Mouse (Mus musculus): ENCODE results near the gene Fam102b. TPM values are rescaled to one million over a fixed set of nuclear protein-coding genes. Genes with fewer than 3 reads are reported as not detected.

Fam102b gene
- polyA plus RNA-seq, 1 experiment: 3.7 TPM

GRCm38 (mm10) chr3:108961226-108961625 lies 66.2 kb downstream of the Fam102b start:
- Histone ChIP-seq H3ac (ENCODE audit: control insufficient read depth, insufficient read length) (no peak overlapping the region), H3K27me3 (ENCODE audit: control insufficient read depth, insufficient read depth, insufficient read length) (no peaks in the 10 kb centered on the region), H3K79me2 (ENCODE audit: control insufficient read depth, insufficient read depth) (no peaks in the 10 kb centered on the region), H3K4me3 (no peak overlapping the region), H3K36me3 (ENCODE audit: control insufficient read depth, insufficient read depth) (no peaks in the 10 kb centered on the region), H3K4me2 (ENCODE audit: low read depth) (no peak overlapping the region)
- no peak for TF ChIP-seq MAX (IDR thresholded peaks at IDR 0.05; ENCODE audit: low read depth)
- TF ChIP-seq USF1 (IDR thresholded peaks at IDR 0.05; ENCODE audit: low read depth): no peak
- no peak for TF ChIP-seq POLR2AphosphoS2 (IDR thresholded peaks at IDR 0.05; ENCODE audit: insufficient read length, low read depth)
- TF ChIP-seq E2F4 (IDR thresholded peaks at IDR 0.05; ENCODE audit: insufficient read depth): no peak
- TF ChIP-seq MYOG (IDR thresholded peaks at IDR 0.05; ENCODE audit: control insufficient read depth in 1 of 3, insufficient read depth in 1 of 3, insufficient read length in 2 of 3, low read depth in 2 of 3): no peak
- no peak for TF ChIP-seq REST (IDR thresholded peaks at IDR 0.05; ENCODE audit: insufficient read depth, insufficient read length)
- no peak for TF ChIP-seq TCF12 (IDR thresholded peaks at IDR 0.05; ENCODE audit: insufficient read depth, poor library complexity, severe bottlenecking)
- TF ChIP-seq POLR2A (IDR thresholded peaks at IDR 0.05; ENCODE audit: insufficient read length, low read depth): no peak
- no peak for TF ChIP-seq CEBPB (IDR thresholded peaks at IDR 0.05; ENCODE audit: insufficient read depth, poor library complexity, severe bottlenecking)
- no peak for TF ChIP-seq TCF3 (IDR thresholded peaks at IDR 0.05; ENCODE audit: insufficient read length, low read depth)
- no peak for TF ChIP-seq SRF (IDR thresholded peaks at IDR 0.05; ENCODE audit: control insufficient read depth, insufficient read length, low read depth)
- TF ChIP-seq MYOD1 (IDR thresholded peaks at IDR 0.05; ENCODE audit: control insufficient read depth in 1 of 3, insufficient read length in 2 of 3, low read depth in 2 of 3): no peak

- H3K79me2 ChIP-seq (ENCODE audit: control insufficient read depth, insufficient read depth): no peaks in the 10 kb centered on the region
- TF ChIP-seq TCF3 (IDR thresholded peaks at IDR 0.05; ENCODE audit: insufficient read length, low read depth) (no peak), POLR2AphosphoS2 (IDR thresholded peaks at IDR 0.05; ENCODE audit: insufficient read length, low read depth) (no peak), E2F4 (IDR thresholded peaks at IDR 0.05; ENCODE audit: insufficient read depth) (no peak), SRF (IDR thresholded peaks at IDR 0.05; ENCODE audit: control insufficient read depth, insufficient read length, low read depth) (no peak), MYOG (IDR thresholded peaks at IDR 0.05; ENCODE audit: control insufficient read depth in 1 of 3, insufficient read depth in 1 of 3, insufficient read length in 2 of 3, low read depth in 2 of 3) (no peak), REST (IDR thresholded peaks at IDR 0.05; ENCODE audit: insufficient read depth, insufficient read length) (no peak), MAX (IDR thresholded peaks at IDR 0.05; ENCODE audit: low read depth) (no peak), USF1 (IDR thresholded peaks at IDR 0.05; ENCODE audit: low read depth) (no peak), CEBPB (IDR thresholded peaks at IDR 0.05; ENCODE audit: insufficient read depth, poor library complexity, severe bottlenecking) (no peak), TCF12 (IDR thresholded peaks at IDR 0.05; ENCODE audit: insufficient read depth, poor library complexity, severe bottlenecking) (no peak), MYOD1 (IDR thresholded peaks at IDR 0.05; ENCODE audit: control insufficient read depth in 1 of 3, insufficient read length in 2 of 3, low read depth in 2 of 3) (no peak), POLR2A (IDR thresholded peaks at IDR 0.05; ENCODE audit: insufficient read length, low read depth) (no peak)
- H3K36me3 ChIP-seq (ENCODE audit: control insufficient read depth, insufficient read depth): no peaks in the 10 kb centered on the region
- no peak overlapping the region for H3K4me3 ChIP-seq
- no peaks in the 10 kb centered on the region for H3K27me3 ChIP-seq (ENCODE audit: control insufficient read depth, insufficient read depth, insufficient read length)
- H3K4me2 ChIP-seq (ENCODE audit: low read depth): no peak overlapping the region
- no peak overlapping the region for H3ac ChIP-seq (ENCODE audit: control insufficient read depth, insufficient read length)
Observed at GRCm38 (mm10) chr3:108959680-108960295, 67.6 kb downstream of the Fam102b start.

- TF ChIP-seq REST (IDR thresholded peaks at IDR 0.05; ENCODE audit: insufficient read depth, insufficient read length) (no peak), POLR2A (IDR thresholded peaks at IDR 0.05; ENCODE audit: insufficient read length, low read depth) (no peak), TCF12 (IDR thresholded peaks at IDR 0.05; ENCODE audit: insufficient read depth, poor library complexity, severe bottlenecking) (no peak)
Observed at GRCm38 (mm10) chr3:108957976-108958375, 69.4 kb downstream of the Fam102b start.

GRCm38 (mm10) chr3:108940996-108941395 lies 86.4 kb downstream of the Fam102b start:
- no peak overlapping the region for H3ac ChIP-seq (ENCODE audit: control insufficient read depth, insufficient read length)
- TF ChIP-seq MYOD1 (IDR thresholded peaks at IDR 0.05; ENCODE audit: control insufficient read depth in 1 of 3, insufficient read length in 2 of 3, low read depth in 2 of 3) (no peak), E2F4 (IDR thresholded peaks at IDR 0.05; ENCODE audit: insufficient read depth) (no peak), POLR2AphosphoS2 (IDR thresholded peaks at IDR 0.05; ENCODE audit: insufficient read length, low read depth) (no peak), CEBPB (IDR thresholded peaks at IDR 0.05; ENCODE audit: insufficient read depth, poor library complexity, severe bottlenecking) (no peak), REST (IDR thresholded peaks at IDR 0.05; ENCODE audit: insufficient read depth, insufficient read length) (no peak), MAX (IDR thresholded peaks at IDR 0.05; ENCODE audit: low read depth) (no peak), POLR2A (IDR thresholded peaks at IDR 0.05; ENCODE audit: insufficient read length, low read depth) (no peak), TCF3 (IDR thresholded peaks at IDR 0.05; ENCODE audit: insufficient read length, low read depth) (no peak), MYOG (IDR thresholded peaks at IDR 0.05; ENCODE audit: control insufficient read depth in 1 of 3, insufficient read depth in 1 of 3, insufficient read length in 2 of 3, low read depth in 2 of 3) (no peak), TCF12 (IDR thresholded peaks at IDR 0.05; ENCODE audit: insufficient read depth, poor library complexity, severe bottlenecking) (no peak), SRF (IDR thresholded peaks at IDR 0.05; ENCODE audit: control insufficient read depth, insufficient read length, low read depth) (no peak), USF1 (IDR thresholded peaks at IDR 0.05; ENCODE audit: low read depth) (no peak)
- no peaks in the 10 kb centered on the region for H3K79me2 ChIP-seq (ENCODE audit: control insufficient read depth, insufficient read depth)
- no peak overlapping the region for H3K4me3 ChIP-seq
- H3K27me3 ChIP-seq (ENCODE audit: control insufficient read depth, insufficient read depth, insufficient read length): no peaks in the 10 kb centered on the region
- no peak overlapping the region for H3K4me2 ChIP-seq (ENCODE audit: low read depth)
- no peaks in the 10 kb centered on the region for H3K36me3 ChIP-seq (ENCODE audit: control insufficient read depth, insufficient read depth)

More at GRCm38 (mm10) chr3:108957976-108958375, 69.4 kb downstream of the Fam102b start:
- Histone ChIP-seq H3K4me2 (ENCODE audit: low read depth) (no peak overlapping the region), H3K36me3 (ENCODE audit: control insufficient read depth, insufficient read depth) (no peaks in the 10 kb centered on the region), H3K27me3 (ENCODE audit: control insufficient read depth, insufficient read depth, insufficient read length) (no peaks in the 10 kb centered on the region), H3K4me3 (no peak overlapping the region), H3K79me2 (ENCODE audit: control insufficient read depth, insufficient read depth) (no peaks in the 10 kb centered on the region), H3ac (ENCODE audit: control insufficient read depth, insufficient read length) (no peak overlapping the region)

Data from myocyte (in vitro differentiated cells).